Mouse (Mus musculus) neural tube, embryonic 13.5 days (tissue): ENCODE results near the gene Elk3. TPM values are rescaled to one million over a fixed set of nuclear protein-coding genes. Genes with fewer than 3 reads are reported as not detected.
A peak's percentile ranks its signal among the peaks of the same experiment; 100 is the strongest.
"Not testable (repeated sequence)": the region's sequence is repeated elsewhere in the genome, so short reads cannot be mapped to it uniquely, and the experiment has no call there.

Source experiments
- ATAC-seq: fragments of 200-750 bp; cut with Nextera tagmentation; 2 replicates; pipeline ENCODE4 v1.8.0; 2017; ENCODE audit warnings: low read depth, mild to moderate bottlenecking, moderate TSS enrichment, moderate library complexity
- H3K27ac ChIP-seq: fragments of 300-500 bp; sonication (generic); replicated peaks from 2 replicates; pipeline ENCODE4 v1.5.1; 2015; ENCODE audit warnings: moderate library complexity, mild to moderate bottlenecking, inconsistent platforms
- H3K27me3 ChIP-seq: fragments of 300-500 bp; sonication (generic); 2 replicates; pipeline ENCODE4 v1.6.1; 2015; ENCODE audit warnings: mild to moderate bottlenecking, inconsistent platforms
- H3K36me3 ChIP-seq: fragments of 300-500 bp; sonication (generic); 2 replicates; pipeline ENCODE4 v1.6.1; 2015; ENCODE audit warnings: mild to moderate bottlenecking, inconsistent platforms
- H3K4me1 ChIP-seq: fragments of 300-500 bp; sonication (generic); replicated peaks from 2 replicates; pipeline ENCODE4 v1.6.1; 2015; ENCODE audit warnings: inconsistent platforms
- H3K4me2 ChIP-seq: fragments of 300-500 bp; sonication (generic); 2 replicates; pipeline ENCODE4 v1.6.1; 2015; ENCODE audit warnings: inconsistent platforms, mild to moderate bottlenecking, moderate library complexity
- H3K4me3 ChIP-seq: fragments of 300-500 bp; sonication (generic); 2 replicates; pipeline ENCODE4 v1.5.1; 2015; ENCODE audit warnings: mild to moderate bottlenecking, inconsistent platforms
- H3K9ac ChIP-seq: fragments of 300-500 bp; sonication (generic); 2 replicates; pipeline ENCODE4 v1.6.1; 2015; ENCODE audit warnings: moderate library complexity, mild to moderate bottlenecking, inconsistent platforms
- H3K9me3 ChIP-seq: fragments of 300-500 bp; sonication (generic); 2 replicates; pipeline ENCODE4 v1.6.1; 2016; ENCODE audit warnings: inconsistent platforms
- WGBS: fragments of 180-500 bp; shearing (Covaris S2); methylation state at CpG from one replicate; pipeline ENCODE4 v1.1.7; 2015; 5-methylcytosine and 5-hydroxymethylcytosine counted together
- polyA plus RNA-seq: library from polyadenylated mRNA; unstranded; fragments of >200 nt; fragmentation: Nextera tagmentation; extraction: Ambion mirVana; gene quantifications from 2 replicates; pipeline ENCODE4 v1.2.1, GENCODE M21; 2015

Elk3 gene
- 15.1 and 18.3 TPM in 2 replicates for polyA plus RNA-seq

- peak; percentile 75 for ATAC-seq
- Histone ChIP-seq H3K9me3 (no peaks in the 10 kb centered on the region), H3K4me1 (peaks cover 27% of the 10 kb centered on the region), H3K4me2 (peak within 1 kb of the TSS; percentile 91), H3K4me3 (peak within 1 kb of the TSS; percentile 59), H3K27ac (peak within 1 kb of the TSS; percentile 81), H3K9ac (peak within 1 kb of the TSS; percentile 84), H3K36me3 (no peaks in the 10 kb centered on the region), H3K27me3 (no peaks in the 10 kb centered on the region)
- under 1% methylated on average over 49 of the region's 53 CpGs for WGBS
Measured at GRCm38 (mm10) chr10:93310721-93311411, at the start of gene Elk3. Gene Elk3, minus strand, starts transcription at chr10:93311135.

GRCm38 (mm10) chr10:93360623-93361022 lies 49.7 kb upstream of the Elk3 start:
- ATAC-seq = no peak
- H3K9me3 ChIP-seq = no peaks in the 10 kb centered on the region
- H3K27me3 ChIP-seq = no peaks in the 10 kb centered on the region
- H3K9ac ChIP-seq = no peak overlapping the region
- H3K4me2 ChIP-seq = no peak overlapping the region
- H3K4me3 ChIP-seq = no peak overlapping the region
- H3K36me3 ChIP-seq = no peaks in the 10 kb centered on the region
- H3K27ac ChIP-seq = no peak overlapping the region
- peaks cover 7% of the 10 kb centered on the region; the same call in 1 of the 2 replicates for H3K4me1 ChIP-seq
- WGBS = 40% methylated on average over 3 of the region's 3 CpGs

DNA sequence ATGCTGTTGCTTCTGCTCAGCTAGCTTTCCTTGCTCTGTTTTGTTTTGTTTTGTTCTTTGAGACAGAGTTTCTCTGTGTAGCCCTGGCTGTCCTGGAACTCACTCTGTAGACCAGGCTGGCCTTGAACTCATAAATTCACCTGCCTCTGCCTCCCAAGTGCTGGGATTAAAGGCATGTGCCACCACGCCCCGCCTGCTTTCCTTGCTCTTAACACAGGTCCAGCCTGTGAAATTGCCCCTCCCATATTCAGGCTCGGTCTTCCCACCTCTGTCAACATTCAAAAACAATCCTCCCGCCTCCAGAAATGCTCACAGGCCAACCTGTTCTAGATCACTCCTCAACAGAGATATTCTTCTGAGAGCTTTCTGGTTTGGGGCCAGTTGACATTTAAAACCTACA lies 49.3 kb upstream of the Elk3 start:
- H3K9me3 ChIP-seq, H3K27ac ChIP-seq, H3K36me3 ChIP-seq, H3K4me1 ChIP-seq, ATAC-seq, H3K9ac ChIP-seq, H3K4me3 ChIP-seq, H3K27me3 ChIP-seq, H3K4me2 ChIP-seq: not testable (repeated sequence)
- 76% methylated on average over 4 of the region's 4 CpGs for WGBS

GRCm38 (mm10) chr10:93359339-93359863 lies 48.5 kb upstream of the Elk3 start:
- no peak overlapping the region for H3K27ac ChIP-seq
- no peak overlapping the region for H3K4me3 ChIP-seq
- H3K27me3 ChIP-seq = no peaks in the 10 kb centered on the region
- H3K9ac ChIP-seq = no peak overlapping the region
- 66% methylated on average over 7 of the region's 7 CpGs for WGBS
- ATAC-seq = no peak
- H3K9me3 ChIP-seq = no peaks in the 10 kb centered on the region
- H3K36me3 ChIP-seq = no peaks in the 10 kb centered on the region
- peaks cover 7% of the 10 kb centered on the region; the same call in 1 of the 2 replicates for H3K4me1 ChIP-seq
- H3K4me2 ChIP-seq = no peak overlapping the region

DNA sequence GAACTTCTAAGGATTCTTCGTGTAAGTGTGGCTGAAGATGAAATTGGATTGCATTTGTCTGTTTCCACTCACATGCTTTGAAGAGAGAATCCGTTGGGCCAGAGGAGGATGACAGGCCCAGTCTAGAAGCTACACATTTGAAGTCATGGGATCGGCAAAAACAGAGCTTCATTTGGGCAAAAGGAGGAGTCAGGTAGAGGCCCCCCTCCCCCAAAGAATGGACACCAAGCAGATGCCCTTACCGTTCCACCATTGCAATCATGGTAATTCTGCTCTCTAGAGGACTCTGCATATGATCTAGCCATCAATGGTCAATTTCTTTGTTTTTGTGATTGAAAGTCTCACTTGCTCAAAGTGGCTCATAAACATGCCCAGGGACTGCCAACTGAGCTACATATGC lies 47.9 kb upstream of the Elk3 start:
- Histone ChIP-seq H3K27me3 (no peaks in the 10 kb centered on the region), H3K36me3 (no peaks in the 10 kb centered on the region), H3K9ac (no peak overlapping the region), H3K4me2 (no peak overlapping the region), H3K9me3 (no peaks in the 10 kb centered on the region), H3K4me1 (peaks cover 7% of the 10 kb centered on the region; the same call in 1 of the 2 replicates), H3K27ac (no peak overlapping the region), H3K4me3 (no peak overlapping the region)
- no peak for ATAC-seq
- 84% methylated on average over 4 of the region's 4 CpGs for WGBS

- 86% methylated on average over 5 of the region's 5 CpGs for WGBS
- H3K9me3 ChIP-seq = no peaks in the 10 kb centered on the region
Measured at GRCm38 (mm10) chr10:93357162-93357561, 46.2 kb upstream of the Elk3 start.

GRCm38 (mm10) chr10:93356122-93356521 lies 45.2 kb upstream of the Elk3 start:
- Histone ChIP-seq H3K36me3 (no peaks in the 10 kb centered on the region), H3K27ac (no peak overlapping the region), H3K4me1 (peaks cover 7% of the 10 kb centered on the region; the same call in 1 of the 2 replicates), H3K4me2 (no peak overlapping the region), H3K9me3 (no peaks in the 10 kb centered on the region), H3K9ac (no peak overlapping the region), H3K27me3 (no peaks in the 10 kb centered on the region), H3K4me3 (no peak overlapping the region)
- WGBS = 85% methylated on average over 9 of the region's 9 CpGs
- ATAC-seq = no peak

More at GRCm38 (mm10) chr10:93357162-93357561, 46.2 kb upstream of the Elk3 start:
- Histone ChIP-seq H3K27me3 (no peaks in the 10 kb centered on the region), H3K9ac (no peak overlapping the region), H3K27ac (no peak overlapping the region), H3K4me1 (peaks cover 7% of the 10 kb centered on the region; the same call in 1 of the 2 replicates), H3K36me3 (no peaks in the 10 kb centered on the region), H3K4me2 (no peak overlapping the region), H3K4me3 (no peak overlapping the region)
- ATAC-seq = no peak

GRCm38 (mm10) chr10:93355276-93355927 lies 44.5 kb upstream of the Elk3 start:
- Histone ChIP-seq H3K9me3 (no peaks in the 10 kb centered on the region), H3K9ac (no peak overlapping the region), H3K4me2 (no peak overlapping the region), H3K4me3 (no peak overlapping the region), H3K36me3 (no peaks in the 10 kb centered on the region), H3K27me3 (no peaks in the 10 kb centered on the region), H3K27ac (no peak overlapping the region), H3K4me1 (peaks cover 7% of the 10 kb centered on the region; the same call in 1 of the 2 replicates)
- 44% methylated on average over 8 of the region's 8 CpGs for WGBS
- no peak for ATAC-seq

- Histone ChIP-seq H3K27me3 (no peaks in the 10 kb centered on the region), H3K4me3 (no peak overlapping the region), H3K36me3 (no peaks in the 10 kb centered on the region), H3K9ac (no peak overlapping the region), H3K9me3 (no peaks in the 10 kb centered on the region), H3K4me1 (no peaks in the 10 kb centered on the region), H3K27ac (no peak overlapping the region), H3K4me2 (no peak overlapping the region)
- ATAC-seq = no peak
- 83% methylated on average over 10 of the region's 10 CpGs for WGBS
Measured at GRCm38 (mm10) chr10:93353545-93354326, 42.8 kb upstream of the Elk3 start.

DNA sequence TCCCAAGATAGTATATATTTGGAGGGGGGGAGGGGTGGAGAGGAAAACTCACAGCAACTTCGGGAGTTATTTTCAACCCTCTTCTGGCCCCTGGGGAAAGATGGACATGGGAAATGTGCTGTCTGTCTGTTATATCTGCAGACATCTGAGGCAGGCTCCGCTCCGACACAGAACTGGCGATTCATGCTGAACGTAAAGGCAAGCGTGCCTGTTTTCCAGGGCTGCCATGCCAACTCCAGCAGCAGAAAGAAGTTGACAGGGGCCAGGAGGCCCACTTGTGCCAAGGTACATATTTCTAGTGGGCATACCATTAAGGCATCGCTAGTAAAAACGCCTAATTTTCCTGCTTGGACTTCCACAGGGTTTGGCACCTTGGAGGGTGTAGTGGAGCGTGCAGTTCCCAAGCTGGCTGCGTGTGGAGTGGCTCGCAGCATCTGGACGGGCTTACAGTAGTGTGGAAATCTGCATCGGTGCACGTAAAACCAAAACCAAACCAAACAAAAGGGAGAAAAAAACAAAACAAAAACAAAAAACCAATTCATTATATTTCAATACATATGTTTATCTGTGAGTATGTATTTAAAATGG lies 37.1 kb upstream of the Elk3 start:
- H3K4me1 ChIP-seq = 0 out of 2 replicates have a peak, but pooled peaks cover 4% of the 10 kb centered on the region
- 76% methylated on average over 14 of the region's 14 CpGs for WGBS
- H3K36me3 ChIP-seq = no peaks in the 10 kb centered on the region
- no peaks in the 10 kb centered on the region for H3K27me3 ChIP-seq
- H3K4me2 ChIP-seq = no peak overlapping the region
- no peak for ATAC-seq
- H3K27ac ChIP-seq = no peak overlapping the region
- no peak overlapping the region for H3K4me3 ChIP-seq
- no peaks in the 10 kb centered on the region for H3K9me3 ChIP-seq
- no peak overlapping the region for H3K9ac ChIP-seq

- Histone ChIP-seq H3K27ac (no peak overlapping the region), H3K4me1 (0 out of 2 replicates have a peak, but pooled peaks cover 4% of the 10 kb centered on the region), H3K9me3 (no peaks in the 10 kb centered on the region), H3K4me2 (no peak overlapping the region), H3K9ac (no peak overlapping the region), H3K27me3 (no peaks in the 10 kb centered on the region), H3K4me3 (no peak overlapping the region), H3K36me3 (no peaks in the 10 kb centered on the region)
- WGBS = 63% methylated on average over 7 of the region's 7 CpGs
- ATAC-seq = no peak
Measured at GRCm38 (mm10) chr10:93347387-93347786, 36.5 kb upstream of the Elk3 start.
